Mouse (Mus musculus) heart, postnatal 10 days (tissue): ENCODE results near the gene Mta3. TPM values are rescaled to one million over a fixed set of nuclear protein-coding genes. Genes with fewer than 3 reads are reported as not detected.

Experiments used
- total RNA-seq, 2 experiments: library from RNA; stranded (reverse); gene quantifications; 2 replicates each; pipeline ENCODE4 v1.2.3; 2021

Mta3 gene
- total RNA-seq, 2 experiments from 2014 or later, result 29.2 to 30.2 TPM

Other genes starting within 250 kb of the Mta3 start
- gene Cox7a2l, start 188.8 kb upstream of the Mta3 start, total RNA-seq, result 100 to 1,000 TPM; 314 to 318 TPM
- not detected for gene Kcng3, start 74.3 kb upstream of the Mta3 start, total RNA-seq
- gene Haao, start 141.8 kb downstream of the Mta3 start, total RNA-seq, result not detected